Mouse (Mus musculus) cortical plate, adult 2 months (tissue): Measurements from ENCODE around the gene Jmjd8. TPM values are rescaled to one million over a fixed set of nuclear protein-coding genes. Genes with fewer than 3 reads are reported as not detected.
"Not testable (repeated sequence)": the region's sequence is repeated elsewhere in the genome, so short reads cannot be mapped to it uniquely, and the experiment has no call there.

ENCODE experiments used
- H3K27ac ChIP-seq: fragments of 200-500 bp; 2 replicates; pipeline ENCODE4 v1.5.1; 2012; ENCODE audit warnings: low read length, control low read depth, inconsistent platforms; ENCODE audit not compliant: insufficient read depth
- H3K4me1 ChIP-seq: fragments of 200-500 bp; 2 replicates; pipeline ENCODE4 v1.6.1; 2011; ENCODE audit warnings: low read length; ENCODE audit not compliant: control insufficient read depth, insufficient read depth
- H3K4me3 ChIP-seq: fragments of 200-500 bp; 2 replicates; pipeline ENCODE4 v1.5.1; 2011; ENCODE audit warnings: mild to moderate bottlenecking, low read length, control low read depth; ENCODE audit not compliant: insufficient read depth
- CTCF ChIP-seq: fragments of 200-500 bp; IDR thresholded peaks from 2 replicates; pipeline ENCODE4 v1.5.1; 2011; ENCODE audit warnings: mild to moderate bottlenecking, control low read depth, low read length; ENCODE audit not compliant: insufficient read depth; ENCODE audit errors: extremely low read depth
- POLR2A ChIP-seq: fragments of 200-500 bp; IDR thresholded peaks from 2 replicates; pipeline ENCODE4 v1.6.1; 2011; ENCODE audit warnings: mild to moderate bottlenecking, low read length, control low read depth; ENCODE audit not compliant: insufficient read depth; ENCODE audit errors: extremely low read depth
- polyA plus RNA-seq: library from polyadenylated mRNA; depleted of rRNA; stranded (reverse); fragments of >200 nt; gene quantifications from 2 replicates; pipeline ENCODE4 v1.2.3, GENCODE M21; 2012

Gene Jmjd8
- polyA plus RNA-seq, 1 experiment = 55.6 TPM

GRCm38 (mm10) chr17:25791843-25792527 is 36.7 kb upstream of the Jmjd8 start:
- Histone ChIP-seq H3K27ac (peak overlapping the region; percentile 71), H3K4me1 (peaks cover 5% of the 10 kb centered on the region), H3K4me3 (peak overlapping the region; percentile 75)
- TF ChIP-seq POLR2A = peak; percentile 86
- TF ChIP-seq CTCF = no peak

- Histone ChIP-seq H3K4me1 (peaks cover 5% of the 10 kb centered on the region), H3K27ac (peak within 1 kb of the TSS; percentile 74), H3K4me3 (peak within 1 kb of the TSS; percentile 75)
- no peak for TF ChIP-seq POLR2A
Observed at GRCm38 (mm10) chr17:25792615-25793014, 36.1 kb upstream of the Jmjd8 start, which contains the start of gene Fam173a. Gene Fam173a (minus strand): TSS chr17:25792901.

- H3K27ac ChIP-seq = no peak overlapping the region
- H3K4me3 ChIP-seq = no peak overlapping the region
- TF ChIP-seq CTCF (no peak), POLR2A (no peak)
- H3K4me1 ChIP-seq = peaks cover 5% of the 10 kb centered on the region
Observed at GRCm38 (mm10) chr17:25794197-25794596, 34.5 kb upstream of the Jmjd8 start.

DNA sequence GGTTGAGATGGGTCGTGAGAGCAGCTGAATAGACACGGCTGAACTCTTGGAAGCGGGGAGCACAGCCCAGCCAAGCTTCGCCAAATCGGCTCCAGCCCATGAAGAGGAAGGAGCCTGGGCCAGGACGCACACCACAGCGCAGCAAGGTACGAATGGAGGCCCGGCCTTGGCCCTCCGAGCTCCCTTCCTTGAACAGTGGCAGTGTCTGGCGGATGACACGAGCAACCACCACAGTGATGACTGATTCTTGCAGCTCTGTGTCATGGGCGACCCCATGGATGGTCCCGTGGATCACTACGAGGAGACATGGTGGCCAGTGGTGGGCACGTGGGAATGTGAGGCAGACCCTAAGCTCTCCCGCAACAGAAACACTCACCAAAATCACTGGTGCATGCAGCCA is 33.7 kb upstream of the Jmjd8 start:
- peak overlapping the region; percentile 75 for H3K27ac ChIP-seq
- TF ChIP-seq POLR2A (no peak), CTCF (no peak)
- H3K4me3 ChIP-seq = peak overlapping the region; percentile 17; the same call in 1 of the 2 replicates
- H3K4me1 ChIP-seq = peaks cover 5% of the 10 kb centered on the region

DNA sequence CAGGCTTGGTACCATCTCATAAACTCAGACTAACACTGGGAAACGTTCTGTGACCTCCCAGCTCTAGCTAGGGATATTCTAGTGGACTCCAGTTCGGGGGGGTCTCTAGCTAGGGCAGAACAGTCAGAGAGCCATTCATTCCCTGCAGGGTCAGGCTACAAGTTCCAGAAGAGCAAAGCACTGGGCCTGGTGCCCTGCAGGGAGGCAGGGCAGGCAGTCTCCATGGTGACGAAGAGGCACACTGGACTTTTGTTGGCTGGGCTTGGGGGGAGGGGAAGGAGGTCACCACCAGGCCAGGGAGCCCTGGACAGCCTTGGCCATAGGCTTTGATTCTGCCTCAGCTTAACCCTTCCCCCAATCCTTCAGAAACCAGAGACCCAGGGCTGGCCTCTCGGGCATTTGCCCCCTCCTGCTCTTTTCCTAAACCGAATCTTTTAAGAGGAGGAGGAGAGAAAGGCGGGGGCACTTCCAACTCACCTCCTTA is 33.0 kb upstream of the Jmjd8 start, which contains the start of gene AC134908.4:
AC134908.4 (minus strand) TSS at position 51 of the 484 bp plus-strand sequence.
- TF ChIP-seq CTCF (no peak), POLR2A (no peak)
- Histone ChIP-seq H3K4me1 (peaks cover 5% of the 10 kb centered on the region), H3K4me3 (peak within 1 kb of the TSS; percentile 41)

DNA sequence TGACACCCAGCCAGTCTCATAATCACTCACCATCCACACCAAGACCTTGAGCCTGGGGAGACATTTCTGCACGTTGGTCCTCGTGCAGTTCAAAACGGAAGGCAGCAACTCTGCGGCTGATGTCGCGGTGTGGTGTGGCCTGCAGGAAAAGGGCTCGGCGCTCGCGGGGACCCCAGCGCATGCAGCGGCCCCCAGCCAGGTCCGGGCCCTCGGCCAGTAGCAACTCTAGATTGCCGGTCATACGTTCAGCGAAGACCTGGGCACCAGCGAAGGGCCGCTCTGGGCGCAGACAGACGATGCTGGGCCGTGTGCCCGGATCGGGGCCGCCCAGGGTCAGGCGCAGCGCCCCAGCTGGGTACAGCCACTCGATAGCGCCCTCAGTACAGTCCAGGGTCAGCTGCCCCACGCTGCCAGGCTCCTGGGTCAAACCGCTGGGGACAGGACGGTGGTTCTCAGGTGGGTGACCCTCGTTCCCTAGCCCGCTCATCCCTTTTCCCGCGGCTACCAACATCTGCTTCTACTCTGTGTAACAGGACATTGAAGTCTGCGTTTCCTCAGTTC is 32.4 kb upstream of the Jmjd8 start:
- peak overlapping the region; percentile 41 for H3K4me3 ChIP-seq
- H3K27ac ChIP-seq = peak overlapping the region; percentile 82; the same call in 1 of the 2 replicates
- peaks cover 4% of the 10 kb centered on the region for H3K4me1 ChIP-seq
- TF ChIP-seq CTCF (no peak), POLR2A (no peak)

More for the DNA sequence above, 33.0 kb upstream of the Jmjd8 start, which contains the start of gene AC134908.4:
- H3K27ac ChIP-seq = peak within 1 kb of the TSS; percentile 82

- H3K4me1 ChIP-seq = peaks cover 3% of the 10 kb centered on the region; the same call in 1 of the 2 replicates
- TF ChIP-seq POLR2A (no peak), CTCF (no peak)
- H3K4me3 ChIP-seq = peak within 1 kb of the TSS; percentile 41
- peak within 1 kb of the TSS; percentile 82; the same call in 1 of the 2 replicates for H3K27ac ChIP-seq
Observed at GRCm38 (mm10) chr17:25796951-25797369, 31.7 kb upstream of the Jmjd8 start, which contains the start of gene Metrn. Gene Metrn (minus strand): TSS chr17:25797136.

DNA sequence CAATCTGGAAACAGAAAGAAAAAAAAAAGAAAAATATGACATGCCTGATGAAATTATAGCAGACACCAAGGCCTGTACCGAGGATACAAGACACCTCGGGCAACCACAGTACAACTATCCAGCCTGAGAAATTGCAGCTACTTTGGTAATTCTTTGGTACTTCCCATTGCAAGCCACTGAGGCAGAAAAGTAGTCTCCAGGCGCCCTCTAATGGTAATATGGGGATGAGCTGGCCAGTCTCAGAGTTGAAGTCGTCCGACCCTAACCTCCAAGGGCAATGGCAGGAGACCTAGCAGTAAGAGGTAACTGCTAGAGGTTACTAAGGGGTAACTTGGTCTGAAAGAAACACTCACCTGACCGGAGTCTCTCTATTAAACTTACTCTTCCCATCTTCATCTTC is 27.6 kb upstream of the Jmjd8 start:
- Histone ChIP-seq H3K4me1 (peaks cover 9% of the 10 kb centered on the region), H3K27ac (no peak overlapping the region), H3K4me3 (no peak overlapping the region)
- TF ChIP-seq POLR2A = no peak
- peak; percentile 84 for TF ChIP-seq CTCF

DNA sequence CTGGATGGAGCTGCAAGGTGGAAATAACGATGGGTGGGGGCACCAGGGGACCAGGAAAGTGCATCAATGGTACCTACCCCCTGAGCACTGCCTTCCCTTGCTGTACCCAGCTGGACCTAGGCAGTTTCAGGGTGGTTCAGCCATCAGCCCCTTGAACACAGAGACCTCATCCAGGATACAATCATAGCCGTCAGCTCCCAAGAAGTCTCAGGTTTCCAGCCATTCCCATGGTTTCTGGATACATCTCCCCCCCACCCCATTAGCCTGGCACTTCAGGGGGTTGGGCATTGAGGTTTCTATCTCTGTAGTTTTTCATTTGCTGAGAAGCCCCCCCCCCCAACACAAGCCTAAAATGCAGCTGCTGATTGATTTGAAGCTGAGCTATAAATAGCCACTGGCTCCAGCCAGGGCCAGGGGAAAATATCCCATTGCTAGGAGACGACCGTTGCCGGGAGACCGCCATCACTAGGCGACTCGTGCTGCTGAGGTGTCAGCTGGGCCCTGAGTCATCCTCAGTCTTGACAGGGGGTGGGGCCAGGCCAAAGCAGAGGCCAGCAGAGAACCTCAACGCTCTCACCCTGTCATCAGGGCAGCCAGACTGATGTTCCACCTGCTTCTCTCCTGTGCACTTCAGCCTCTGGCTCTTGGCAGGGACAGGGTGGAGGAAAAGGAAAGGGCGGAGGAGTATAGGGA is 25.7 kb upstream of the Jmjd8 start:
- no peak for TF ChIP-seq CTCF
- peak; percentile 76; the same call in 1 of the 2 replicates for TF ChIP-seq POLR2A
- H3K27ac ChIP-seq = peak overlapping the region; percentile 88
- H3K4me1 ChIP-seq = peaks cover 9% of the 10 kb centered on the region
- peak overlapping the region; percentile 32 for H3K4me3 ChIP-seq

DNA sequence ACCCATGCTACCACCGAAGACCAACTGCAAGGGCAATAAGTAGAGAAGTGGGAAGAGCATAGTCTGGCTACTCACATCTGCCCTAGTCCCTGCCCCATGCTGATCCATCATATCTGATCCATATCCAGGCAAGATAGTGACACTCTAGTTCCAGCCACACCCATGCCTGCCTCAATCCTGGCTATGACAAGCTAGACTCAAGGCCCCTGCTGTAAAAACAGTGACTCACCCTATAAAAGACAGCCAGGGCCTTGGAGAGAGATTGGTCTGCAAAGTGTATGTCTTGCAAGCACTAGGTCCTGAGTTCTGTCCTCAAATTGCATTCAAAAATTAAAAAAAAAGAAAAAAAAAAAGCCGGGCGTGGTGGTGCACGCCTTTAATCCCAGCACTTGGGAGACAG is 22.2 kb upstream of the Jmjd8 start:
- peaks cover 13% of the 10 kb centered on the region for H3K4me1 ChIP-seq
- H3K27ac ChIP-seq = no peak overlapping the region
- TF ChIP-seq CTCF (no peak), POLR2A (no peak)
- H3K4me3 ChIP-seq = no peak overlapping the region

DNA sequence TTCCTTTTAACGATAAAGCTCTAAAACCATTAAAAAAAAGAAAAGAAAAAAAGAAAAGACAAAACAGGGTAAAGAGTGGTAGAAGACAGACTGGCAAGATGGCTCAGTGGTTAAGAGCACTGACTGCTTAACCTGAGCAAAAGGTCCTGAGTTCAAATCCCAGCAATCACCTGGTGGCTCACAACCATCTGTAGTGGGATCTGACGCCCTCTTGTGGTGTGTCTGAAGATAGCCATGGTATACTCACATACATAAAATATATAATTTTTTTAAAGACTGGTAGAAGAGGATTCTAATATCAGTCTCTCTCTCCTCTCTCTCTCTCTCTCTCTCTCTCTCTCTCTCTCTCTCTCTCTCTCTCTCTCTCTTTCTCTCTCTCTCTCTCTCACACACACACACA is 21.2 kb upstream of the Jmjd8 start:
- H3K4me1 ChIP-seq = peaks cover 13% of the 10 kb centered on the region
- not testable (repeated sequence) for H3K27ac ChIP-seq, H3K4me3 ChIP-seq
